Mouse (Mus musculus) right cerebral cortex, postnatal 36 days (tissue): ENCODE results near the gene Nr4a3.

ENCODE experiments used
- DNase-seq, 2 experiments: peaks; one replicate each; pipeline ENCODE4 v3.0.0; 2022; ENCODE audit warnings: low spot score in 2 of 2, mixed read lengths in 1 of 2

Gene Nr4a3

DNA sequence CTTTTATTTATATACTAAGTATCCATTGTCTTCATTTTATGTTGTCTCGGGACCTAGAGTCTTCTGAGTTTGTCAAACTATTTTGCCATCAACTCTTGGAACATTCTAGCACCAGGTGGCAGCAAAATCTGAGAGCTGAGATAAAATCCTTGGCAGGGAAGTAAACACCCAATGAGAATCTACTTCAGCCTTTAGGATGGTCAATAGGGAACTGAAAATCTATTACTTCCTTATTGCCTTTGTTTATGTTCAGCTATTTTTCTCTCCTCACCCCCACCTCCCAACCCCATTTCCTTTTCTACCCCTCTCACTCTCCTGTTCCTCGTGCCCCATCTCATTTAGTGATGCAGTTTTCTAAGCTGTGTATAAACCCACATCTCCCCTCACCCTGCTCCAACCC is 63.6 kb downstream of the Nr4a3 start:
- DNase-seq: no peak

GRCm38 (mm10) chr4:48110331-48110730 is 65.4 kb downstream of the Nr4a3 start:
- no peak for DNase-seq

DNA sequence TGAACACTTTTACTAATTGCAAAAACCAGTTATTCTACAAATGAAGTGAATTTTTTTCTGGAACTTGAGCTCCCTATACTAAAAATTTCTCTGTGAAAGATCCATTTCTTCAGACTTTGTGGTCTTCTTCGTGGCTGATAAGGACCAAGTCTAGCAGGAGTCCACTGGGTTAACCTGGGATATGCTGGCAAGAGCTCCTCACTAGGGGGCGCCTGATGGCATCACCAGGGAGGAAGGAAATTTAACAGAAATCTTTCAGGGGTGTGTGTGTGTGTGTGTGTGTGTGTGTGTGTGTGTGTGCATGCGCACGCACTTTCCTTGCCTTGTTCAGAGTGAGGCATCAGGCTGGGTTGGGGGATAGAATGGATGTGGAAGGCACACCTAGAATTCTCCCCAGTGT is 71.2 kb downstream of the Nr4a3 start:
- DNase-seq: no peak

- no peak for DNase-seq
These were observed 79.4 kb downstream of the Nr4a3 start for GRCm38 (mm10) chr4:48124416-48124772.

DNA sequence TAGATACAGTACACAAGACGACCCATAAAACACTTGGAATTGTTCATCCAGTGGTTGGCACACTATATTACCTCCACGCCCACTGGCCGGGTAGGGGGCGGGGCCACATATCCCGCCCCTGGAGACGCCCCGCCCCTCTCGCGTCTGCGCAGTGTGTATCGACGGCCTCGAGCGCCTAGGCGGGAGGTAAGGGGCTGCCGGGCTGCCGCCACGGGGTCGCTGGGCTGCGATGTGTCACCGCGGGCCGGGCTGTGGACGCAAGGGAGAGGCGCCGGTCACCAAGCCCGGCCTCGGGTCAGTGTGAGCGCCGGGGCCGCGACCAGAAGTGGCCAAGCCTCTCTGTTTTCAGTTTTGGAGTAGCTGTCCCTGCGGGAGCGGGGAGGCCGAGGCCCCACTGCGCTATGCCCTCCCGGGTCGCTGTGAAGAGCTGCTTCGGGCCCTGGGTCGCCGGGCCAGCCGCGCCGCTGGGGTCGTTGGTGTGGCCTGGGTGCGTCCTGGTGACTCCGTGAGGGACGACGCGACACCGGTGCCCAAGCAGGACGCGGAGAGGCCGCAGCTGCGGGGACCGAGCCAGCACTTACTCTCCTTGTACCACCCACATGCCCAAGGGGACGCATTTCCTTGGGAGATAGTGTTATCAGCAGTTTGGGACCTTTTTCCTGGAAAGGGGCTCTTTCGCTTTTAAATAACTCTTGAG is 80.0 kb downstream of the Nr4a3 start, which contains the start of gene Stx17:
Gene Stx17, plus strand, starts transcription at position 143 of the 697 bp plus-strand sequence.
- peak; percentile 73 to 79 for DNase-seq

GRCm38 (mm10) chr4:48130314-48130713 is 85.4 kb downstream of the Nr4a3 start:
- no peak for DNase-seq

- no peak for DNase-seq
These were observed 86.7 kb downstream of the Nr4a3 start for GRCm38 (mm10) chr4:48131606-48132005.

- no peak for DNase-seq
These were observed 87.8 kb downstream of the Nr4a3 start for GRCm38 (mm10) chr4:48132721-48133120.
